Mouse (Mus musculus): ENCODE measurements around the gene Slamf7. TPM values are rescaled to one million over a fixed set of nuclear protein-coding genes. Genes with fewer than 3 reads are reported as not detected.

Slamf7 gene
- polyA plus RNA-seq, 1 experiment from 2014 or later: 0.08 TPM

DNA sequence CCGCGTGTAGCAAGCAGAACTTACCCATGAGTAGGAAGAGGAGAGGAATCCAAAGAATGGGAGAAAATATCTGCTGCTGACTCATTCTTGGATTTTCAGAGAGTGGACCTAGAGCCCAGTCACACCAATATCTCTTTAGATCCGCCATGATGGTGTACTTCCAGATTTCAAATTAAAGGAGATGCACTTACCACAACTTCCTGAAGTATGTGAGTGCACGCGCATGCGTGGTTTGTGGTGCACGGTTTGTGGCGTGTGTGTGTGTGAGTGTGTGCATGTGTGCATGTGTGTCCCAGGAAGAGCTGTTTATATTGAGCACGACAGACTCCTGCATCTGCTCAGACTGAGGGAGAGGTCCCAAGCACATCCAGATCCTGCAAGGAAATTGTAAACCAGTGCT, 45.7 kb downstream of the Slamf7 start, which contains the start of gene Ly9:
Gene Ly9, minus strand, starts transcription at position 235 of the 400 bp plus-strand sequence.
- no peak for ATAC-seq (ENCODE audit: low FRiP score)
- Histone ChIP-seq H3K9ac (replicated peaks) (no peak within 1 kb of the TSS), H3K9me3 (replicated peaks) (no peaks in the 10 kb centered on the region), H3K4me1 (no peaks in the 10 kb centered on the region), H3K4me3 (replicated peaks) (no peak within 1 kb of the TSS), H3K4me2 (no peak within 1 kb of the TSS), H3K27me3 (replicated peaks) (no peaks in the 10 kb centered on the region), H3K27ac (replicated peaks) (no peak within 1 kb of the TSS), H3K36me3 (no peaks in the 10 kb centered on the region)
- 88% methylated on average over 9 of the region's 9 CpGs for WGBS

GRCm38 (mm10) chr1:171606656-171607055, 46.2 kb downstream of the Slamf7 start:
- WGBS: 89% methylated on average over 3 of the region's 3 CpGs
- no peak for ATAC-seq (ENCODE audit: low FRiP score)
- H3K4me2 ChIP-seq: no peak overlapping the region

GRCm38 (mm10) chr1:171604686-171605085, 48.1 kb downstream of the Slamf7 start:
- no peak for ATAC-seq (ENCODE audit: low FRiP score)

More at GRCm38 (mm10) chr1:171606656-171607055, 46.2 kb downstream of the Slamf7 start:
- Histone ChIP-seq H3K4me3 (replicated peaks) (no peak overlapping the region), H3K9ac (replicated peaks) (no peak overlapping the region), H3K4me1 (no peaks in the 10 kb centered on the region), H3K27ac (replicated peaks) (no peak overlapping the region), H3K27me3 (replicated peaks) (no peaks in the 10 kb centered on the region), H3K9me3 (replicated peaks) (no peaks in the 10 kb centered on the region), H3K36me3 (no peaks in the 10 kb centered on the region)

DNA sequence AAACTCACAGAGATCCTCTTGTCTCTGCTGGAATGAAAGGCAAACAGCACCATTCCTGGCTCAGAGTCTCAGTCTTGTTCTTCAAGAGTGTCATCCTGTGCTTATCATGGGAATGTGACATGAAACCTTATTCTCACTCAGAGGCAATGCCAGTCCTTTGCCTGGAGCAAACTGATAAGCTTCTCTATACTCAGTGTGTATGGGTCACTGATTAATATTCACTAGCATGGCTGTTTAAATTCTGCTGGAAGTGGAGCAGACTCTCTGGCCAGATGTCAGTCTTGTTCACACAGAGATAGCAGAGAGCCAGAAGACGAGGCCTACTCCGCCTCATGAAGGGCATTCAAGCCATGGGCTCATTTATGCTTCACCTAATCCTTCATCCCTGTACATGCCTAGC, 68.3 kb downstream of the Slamf7 start:
- ATAC-seq (ENCODE audit: low FRiP score): no peak
- Histone ChIP-seq H3K4me2 (no peak overlapping the region), H3K27ac (replicated peaks) (no peak overlapping the region), H3K36me3 (no peaks in the 10 kb centered on the region), H3K9me3 (replicated peaks) (no peaks in the 10 kb centered on the region), H3K27me3 (replicated peaks) (no peaks in the 10 kb centered on the region), H3K4me3 (replicated peaks) (no peak overlapping the region), H3K4me1 (no peaks in the 10 kb centered on the region), H3K9ac (replicated peaks) (no peak overlapping the region)
- 90% methylated on average over 2 of the region's 2 CpGs for WGBS

More at GRCm38 (mm10) chr1:171604686-171605085, 48.1 kb downstream of the Slamf7 start:
- H3K4me1 ChIP-seq: no peaks in the 10 kb centered on the region
- H3K36me3 ChIP-seq: no peaks in the 10 kb centered on the region
- no peak overlapping the region for H3K4me2 ChIP-seq
- H3K9ac ChIP-seq (replicated peaks): no peak overlapping the region
- 89% methylated on average over 3 of the region's 3 CpGs for WGBS
- no peak overlapping the region for H3K4me3 ChIP-seq (replicated peaks)
- no peak overlapping the region for H3K27ac ChIP-seq (replicated peaks)
- no peaks in the 10 kb centered on the region for H3K9me3 ChIP-seq (replicated peaks)
- H3K27me3 ChIP-seq (replicated peaks): no peaks in the 10 kb centered on the region

Small RNA genes lying within 50 kb of the gene (microRNA-seq; reads per million reads assigned to microRNA genes)
- gene Mir7683: not detected

Other genes with a start within 250 kb of the Slamf7 start
- gene Usf1, start 241.7 kb downstream of the Slamf7 start, polyA plus RNA-seq (2015; fragmentation: Nextera tagmentation; extraction: Ambion mirVana): 131 and 149 TPM in 2 replicates
- 4.9 and 6.2 TPM in 2 replicates for gene Tstd1, start 234.2 kb downstream of the Slamf7 start, polyA plus RNA-seq (2015; fragmentation: Nextera tagmentation; extraction: Ambion mirVana)
- 11.8 and 27.5 TPM in 2 replicates for gene F11r, start 215.5 kb downstream of the Slamf7 start, polyA plus RNA-seq (2015; fragmentation: Nextera tagmentation; extraction: Ambion mirVana)
- 30.6 and 34.7 TPM in 2 replicates for gene Alyref2, start 149.6 kb downstream of the Slamf7 start, polyA plus RNA-seq (2015; fragmentation: Nextera tagmentation; extraction: Ambion mirVana)
- not detected in 2 replicates for gene Itln1, start 117.7 kb downstream of the Slamf7 start, polyA plus RNA-seq (2015; fragmentation: Nextera tagmentation; extraction: Ambion mirVana)
- 0.09 and 1.9 TPM in 2 replicates for gene Cd244a, start 93.8 kb downstream of the Slamf7 start, polyA plus RNA-seq (2015; fragmentation: Nextera tagmentation; extraction: Ambion mirVana)
- 0.13 and 1.3 TPM in 2 replicates for gene Ly9, start 45.6 kb downstream of the Slamf7 start, polyA plus RNA-seq (2015; fragmentation: Nextera tagmentation; extraction: Ambion mirVana)
- 1.3 and 11.7 TPM in 2 replicates for gene Cd48, start 29.0 kb upstream of the Slamf7 start, polyA plus RNA-seq (2015; fragmentation: Nextera tagmentation; extraction: Ambion mirVana)
- gene Slamf1, start 114.1 kb upstream of the Slamf7 start, polyA plus RNA-seq (2015; fragmentation: Nextera tagmentation; extraction: Ambion mirVana): 0.12 and 0.84 TPM in 2 replicates
- 1.4 and 3.6 TPM in 2 replicates for gene Cd84, start 186.7 kb upstream of the Slamf7 start, polyA plus RNA-seq (2015; fragmentation: Nextera tagmentation; extraction: Ambion mirVana)
- not detected in 2 replicates for gene Gm10521, start 242.6 kb upstream of the Slamf7 start, polyA plus RNA-seq (2015; fragmentation: Nextera tagmentation; extraction: Ambion mirVana)